Mouse (Mus musculus) CH12F3 (cell line): ENCODE results near the gene Pafah1b1.

Experiments
- in situ Hi-C: fragments of 300-500 bp; cut with MboI; formaldehyde crosslinking; loops from 2 replicates; pipeline ENCODE4 v1.14.3; 2020; ENCODE audit warnings: low sequenced_read_pairs

Pafah1b1 gene

GRCm38 (mm10) chr11:74721971-74722370 is 2.5 kb downstream of the Pafah1b1 start:
- in situ Hi-C loops: no loop called here

- in situ Hi-C loops: no loop called here
Observed at GRCm38 (mm10) chr11:74721141-74721540, 3.3 kb downstream of the Pafah1b1 start.

- in situ Hi-C loops: no loop called here
Observed at GRCm38 (mm10) chr11:74720668-74721067, 3.8 kb downstream of the Pafah1b1 start.

GRCm38 (mm10) chr11:74715971-74716525 is 8.4 kb downstream of the Pafah1b1 start:
- in situ Hi-C loops: no loop called here

GRCm38 (mm10) chr11:74710671-74711070 is 13.8 kb downstream of the Pafah1b1 start:
- in situ Hi-C loops: no loop called here

- in situ Hi-C loops: no loop called here
Observed at GRCm38 (mm10) chr11:74708781-74709180, 15.7 kb downstream of the Pafah1b1 start.

- in situ Hi-C loops: no loop called here
Observed at GRCm38 (mm10) chr11:74704068-74704467, 20.4 kb downstream of the Pafah1b1 start.

- in situ Hi-C loops: no loop called here
Observed at GRCm38 (mm10) chr11:74699505-74699904, 25.0 kb downstream of the Pafah1b1 start.

- in situ Hi-C loops: no loop called here
Observed at GRCm38 (mm10) chr11:74692151-74692550, 32.3 kb downstream of the Pafah1b1 start.

GRCm38 (mm10) chr11:74675156-74675555 is 49.3 kb downstream of the Pafah1b1 start:
- in situ Hi-C loops: no loop called here

GRCm38 (mm10) chr11:74674713-74675112 is 49.8 kb downstream of the Pafah1b1 start:
- in situ Hi-C loops: no loop called here

GRCm38 (mm10) chr11:74673561-74673960 is 50.9 kb downstream of the Pafah1b1 start:
- in situ Hi-C loops: no loop called here

GRCm38 (mm10) chr11:74672901-74673513 is 51.5 kb downstream of the Pafah1b1 start:
- in situ Hi-C loops: no loop called here

GRCm38 (mm10) chr11:74671839-74672238 is 52.6 kb downstream of the Pafah1b1 start:
- in situ Hi-C loops: no loop called here

- in situ Hi-C loops: no loop called here
Observed at GRCm38 (mm10) chr11:74671013-74671412, 53.5 kb downstream of the Pafah1b1 start.

- in situ Hi-C loops: no loop called here
Observed at GRCm38 (mm10) chr11:74670151-74670550, 54.3 kb downstream of the Pafah1b1 start.

- in situ Hi-C loops: no loop called here
Observed at GRCm38 (mm10) chr11:74668971-74669370, 55.5 kb downstream of the Pafah1b1 start.

GRCm38 (mm10) chr11:74668466-74668865 is 56.0 kb downstream of the Pafah1b1 start:
- in situ Hi-C loops: no loop called here

- in situ Hi-C loops: no loop called here
Observed at GRCm38 (mm10) chr11:74667582-74668010, 56.9 kb downstream of the Pafah1b1 start.

- in situ Hi-C loops: no loop called here
Observed at GRCm38 (mm10) chr11:74666776-74667581, 57.5 kb downstream of the Pafah1b1 start.

- in situ Hi-C loops: no loop called here
Observed at GRCm38 (mm10) chr11:74666284-74666652, 58.2 kb downstream of the Pafah1b1 start.
